Mouse (Mus musculus) forebrain, embryonic 11.5 days (tissue): ENCODE data around the gene Ttc7b. TPM values are rescaled to one million over a fixed set of nuclear protein-coding genes. Genes with fewer than 3 reads are reported as not detected.

ENCODE experiments used
- ATAC-seq: fragments of 200-750 bp; cut with Nextera tagmentation; replicated peaks from 2 replicates; pipeline ENCODE4 v1.8.0; 2017; ENCODE audit warnings: moderate TSS enrichment; ENCODE audit not compliant: low FRiP score
- DNase-seq: peaks from one replicate; pipeline ENCODE4 v3.0.0-alpha.2; 2017; ENCODE audit warnings: low spot score
- H3K27ac ChIP-seq: fragments of 300-500 bp; sonication (generic); 2 replicates; pipeline ENCODE4 v1.5.1; 2014; ENCODE audit warnings: low read depth, low read length
- H3K27me3 ChIP-seq: fragments of 300-500 bp; sonication (generic); 2 replicates; pipeline ENCODE4 v1.6.1; 2014; ENCODE audit warnings: mild to moderate bottlenecking, low read length, mixed read lengths; ENCODE audit not compliant: control insufficient read depth, insufficient read depth
- H3K36me3 ChIP-seq: fragments of 300-500 bp; sonication (generic); 2 replicates; pipeline ENCODE4 v1.6.1; 2014; ENCODE audit warnings: mild to moderate bottlenecking, low read length, moderate library complexity, mixed read lengths; ENCODE audit not compliant: control insufficient read depth, insufficient read depth
- H3K4me1 ChIP-seq: fragments of 300-500 bp; sonication (generic); replicated peaks from 2 replicates; pipeline ENCODE4 v1.6.1; 2014; ENCODE audit warnings: low read length, mixed read lengths; ENCODE audit not compliant: control insufficient read depth, insufficient read depth
- H3K4me2 ChIP-seq: fragments of 300-500 bp; sonication (generic); 2 replicates; pipeline ENCODE4 v1.6.1; 2014; ENCODE audit warnings: low read depth, mild to moderate bottlenecking, low read length, moderate library complexity, mixed read lengths; ENCODE audit not compliant: severe bottlenecking
- H3K4me3 ChIP-seq: fragments of 300-500 bp; sonication (generic); 2 replicates; pipeline ENCODE4 v1.5.1; 2014; ENCODE audit warnings: low read depth, low read length
- H3K9ac ChIP-seq: fragments of 300-500 bp; sonication (generic); 2 replicates; pipeline ENCODE4 v1.6.1; 2014; ENCODE audit warnings: low read length
- H3K9me3 ChIP-seq: fragments of 300-500 bp; sonication (generic); 2 replicates; pipeline ENCODE4 v1.6.1; 2016; ENCODE audit warnings: low read length, mixed read lengths; ENCODE audit not compliant: control insufficient read depth
- WGBS: fragments of 180-500 bp; shearing (Covaris S2); extraction: QIAGEN DNeasy Blood & Tissue Kit; methylation state at CpG from one replicate; pipeline ENCODE4 v1.1.7; 2014; 5-methylcytosine and 5-hydroxymethylcytosine counted together
- polyA plus RNA-seq: library from polyadenylated mRNA; unstranded; fragments of >200 nt; fragmentation: Nextera tagmentation; extraction: Ambion mirVana; gene quantifications from 2 replicates; pipeline ENCODE4 v1.2.1, GENCODE M21; 2014

The Ttc7b gene
- polyA plus RNA-seq, 1 experiment from 2014 or later, result 9.5 TPM

- H3K27me3 ChIP-seq, result no peaks in the 10 kb centered on the region
- DNase-seq, result no peak
- no peaks in the 10 kb centered on the region for H3K36me3 ChIP-seq
- no peaks in the 10 kb centered on the region for H3K9me3 ChIP-seq
- 0 out of 2 replicates have a peak, but pooled peaks cover 2% of the 10 kb centered on the region for H3K4me1 ChIP-seq
- no peak overlapping the region for H3K9ac ChIP-seq
- no peak overlapping the region for H3K27ac ChIP-seq
- no peak overlapping the region for H3K4me3 ChIP-seq
- H3K4me2 ChIP-seq, result no peak overlapping the region
- 86% methylated on average over 4 of the region's 4 CpGs for WGBS
- ATAC-seq, result no peak
Measured at GRCm38 (mm10) chr12:100264941-100265340, 255.7 kb downstream of the Ttc7b start.

- Histone ChIP-seq H3K27ac (no peak overlapping the region), H3K4me1 (0 out of 2 replicates have a peak, but pooled peaks cover 2% of the 10 kb centered on the region), H3K9ac (no peak overlapping the region), H3K4me2 (no peak overlapping the region), H3K27me3 (no peaks in the 10 kb centered on the region), H3K4me3 (no peak overlapping the region), H3K9me3 (no peaks in the 10 kb centered on the region), H3K36me3 (no peaks in the 10 kb centered on the region)
- ATAC-seq (no peak), DNase-seq (no peak)
- 90% methylated on average over 6 of the region's 6 CpGs for WGBS
Measured at GRCm38 (mm10) chr12:100262846-100263245, 257.8 kb downstream of the Ttc7b start.

DNA sequence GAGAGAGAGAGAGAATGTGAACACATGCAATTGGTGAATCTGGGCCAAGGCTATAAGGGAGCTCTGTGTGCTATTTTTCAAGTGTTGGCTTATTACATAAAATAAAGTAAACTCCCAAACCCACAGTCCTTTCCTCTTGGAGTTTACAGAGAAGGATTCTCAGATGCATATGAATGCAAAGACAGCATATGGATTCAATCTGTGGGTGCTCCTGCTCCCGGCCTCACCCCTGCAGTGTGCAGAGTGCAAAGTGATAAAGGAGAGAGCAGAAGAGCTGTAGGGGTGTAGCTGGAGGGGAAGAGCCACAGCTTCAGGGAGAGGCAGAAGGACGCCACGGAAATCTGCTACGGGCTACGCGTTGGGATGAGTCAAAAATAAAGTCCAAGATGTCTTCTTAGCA lies 258.9 kb downstream of the Ttc7b start:
- H3K9me3 ChIP-seq, result no peaks in the 10 kb centered on the region
- DNase-seq, result no peak
- H3K36me3 ChIP-seq, result no peaks in the 10 kb centered on the region
- no peak for ATAC-seq
- no peak overlapping the region for H3K27ac ChIP-seq
- 0 out of 2 replicates have a peak, but pooled peaks cover 2% of the 10 kb centered on the region for H3K4me1 ChIP-seq
- H3K27me3 ChIP-seq, result no peaks in the 10 kb centered on the region
- no peak overlapping the region for H3K4me3 ChIP-seq
- WGBS, result 87% methylated on average over 6 of the region's 6 CpGs
- no peak overlapping the region for H3K9ac ChIP-seq
- no peak overlapping the region for H3K4me2 ChIP-seq

DNA sequence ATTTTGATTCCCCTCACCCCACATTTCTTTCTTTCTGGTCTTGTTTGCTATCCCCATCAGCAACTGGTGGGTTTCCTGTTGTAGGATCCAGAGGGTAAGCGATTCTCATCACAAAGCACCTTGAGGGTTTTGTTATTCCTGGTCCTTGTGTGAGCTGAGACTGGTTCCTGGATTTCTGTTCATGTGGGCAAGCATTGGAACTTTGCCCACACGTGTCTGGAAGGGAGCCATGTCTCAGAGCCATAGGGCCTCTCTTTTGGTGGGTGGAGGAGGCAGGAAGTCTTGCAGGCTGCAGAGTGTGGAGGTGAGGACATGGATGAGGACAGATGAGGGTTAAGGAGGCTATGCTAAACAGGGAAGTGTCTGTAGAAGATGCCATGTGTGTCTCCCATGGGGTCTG lies 260.5 kb downstream of the Ttc7b start:
- no peak overlapping the region for H3K4me3 ChIP-seq
- H3K9me3 ChIP-seq, result no peaks in the 10 kb centered on the region
- H3K4me2 ChIP-seq, result no peak overlapping the region
- no peak overlapping the region for H3K27ac ChIP-seq
- no peaks in the 10 kb centered on the region for H3K36me3 ChIP-seq
- no peaks in the 10 kb centered on the region for H3K4me1 ChIP-seq
- DNase-seq (no peak), ATAC-seq (no peak)
- no peak overlapping the region for H3K9ac ChIP-seq
- WGBS, result 86% methylated on average over 2 of the region's 2 CpGs
- H3K27me3 ChIP-seq, result no peaks in the 10 kb centered on the region

DNA sequence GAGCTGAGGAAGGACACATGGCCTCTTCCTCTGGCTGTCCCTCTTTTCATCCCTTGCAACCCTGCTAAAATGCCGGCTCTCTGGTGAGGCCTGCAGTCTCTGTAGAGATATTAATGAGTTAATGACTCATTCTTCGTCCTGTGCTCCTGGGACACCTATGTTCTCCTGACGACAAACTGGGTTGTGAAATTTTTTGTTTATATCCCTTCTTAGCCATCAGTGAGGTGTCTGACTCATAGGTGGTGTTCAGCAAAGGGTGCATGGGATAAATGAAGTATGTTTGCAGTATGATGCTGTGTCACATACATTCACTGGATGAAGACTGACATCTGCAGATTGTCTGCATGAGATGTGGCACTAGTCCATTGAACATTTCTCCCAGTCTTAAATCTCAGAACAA lies 262.8 kb downstream of the Ttc7b start:
- ATAC-seq, result no peak
- Histone ChIP-seq H3K9ac (no peak overlapping the region), H3K4me1 (no peaks in the 10 kb centered on the region), H3K9me3 (no peaks in the 10 kb centered on the region), H3K27me3 (no peaks in the 10 kb centered on the region), H3K27ac (no peak overlapping the region), H3K4me3 (no peak overlapping the region), H3K36me3 (no peaks in the 10 kb centered on the region), H3K4me2 (no peak overlapping the region)
- DNase-seq, result no peak
- 80% methylated on average over 3 of the region's 3 CpGs for WGBS

GRCm38 (mm10) chr12:100255441-100255949 lies 265.1 kb downstream of the Ttc7b start:
- no peaks in the 10 kb centered on the region for H3K36me3 ChIP-seq
- no peak overlapping the region for H3K9ac ChIP-seq
- ATAC-seq (no peak), DNase-seq (no peak)
- H3K4me1 ChIP-seq, result no peaks in the 10 kb centered on the region
- no peaks in the 10 kb centered on the region for H3K27me3 ChIP-seq
- H3K4me3 ChIP-seq, result no peak overlapping the region
- no peak overlapping the region for H3K4me2 ChIP-seq
- WGBS, result 79% methylated on average over 2 of the region's 2 CpGs
- no peaks in the 10 kb centered on the region for H3K9me3 ChIP-seq
- no peak overlapping the region for H3K27ac ChIP-seq

GRCm38 (mm10) chr12:100254471-100254870 lies 266.2 kb downstream of the Ttc7b start:
- H3K27ac ChIP-seq, result no peak overlapping the region
- H3K36me3 ChIP-seq, result no peaks in the 10 kb centered on the region
- no peak overlapping the region for H3K9ac ChIP-seq
- 81% methylated on average over 4 of the region's 4 CpGs for WGBS
- ATAC-seq (no peak), DNase-seq (no peak)
- no peak overlapping the region for H3K4me2 ChIP-seq
- no peak overlapping the region for H3K4me3 ChIP-seq
- no peaks in the 10 kb centered on the region for H3K27me3 ChIP-seq
- H3K9me3 ChIP-seq, result no peaks in the 10 kb centered on the region
- no peaks in the 10 kb centered on the region for H3K4me1 ChIP-seq

Other genes with a start within 250 kb of the Ttc7b start
- 3.5 and 4.6 TPM in 2 replicates for gene Rps6ka5, start 206.2 kb upstream of the Ttc7b start, polyA plus RNA-seq